Mouse (Mus musculus) neutrophil, adult 5-6 weeks (primary cell): ENCODE results near the gene Arl15. TPM values are rescaled to one million over a fixed set of nuclear protein-coding genes. Genes with fewer than 3 reads are reported as not detected.

ENCODE experiments used
- ATAC-seq: fragments of 151-379, 151-347 bp; 2 replicates; pipeline ENCODE4 v1.8.0; 2017; ENCODE audit warnings: mild to moderate bottlenecking, moderate TSS enrichment; ENCODE audit not compliant: insufficient number of reproducible peaks, poor library complexity, low FRiP score, severe bottlenecking; ENCODE audit errors: extremely low read depth
- total RNA-seq: library from RNA; stranded (forward); fragments of 200-1000 nt; gene quantifications from 2 replicates; pipeline ENCODE4 v1.2.3, GENCODE M21; 2017

The Arl15 gene
- total RNA-seq, 1 experiment from 2014 or later: 7.1 TPM

- ATAC-seq: no peak
Observed at GRCm38 (mm10) chr13:113897498-113897897, 103.2 kb downstream of the Arl15 start.

GRCm38 (mm10) chr13:113897951-113898350 is 103.6 kb downstream of the Arl15 start:
- ATAC-seq: no peak

GRCm38 (mm10) chr13:113901001-113901545 is 106.8 kb downstream of the Arl15 start:
- ATAC-seq: no peak

GRCm38 (mm10) chr13:113903255-113903654 is 109.0 kb downstream of the Arl15 start:
- no peak for ATAC-seq

GRCm38 (mm10) chr13:113911986-113912519 is 117.7 kb downstream of the Arl15 start:
- no peak for ATAC-seq

- ATAC-seq: no peak
Observed at GRCm38 (mm10) chr13:113914551-113914971, 120.3 kb downstream of the Arl15 start.

GRCm38 (mm10) chr13:113915700-113916099 is 121.4 kb downstream of the Arl15 start:
- ATAC-seq: no peak

GRCm38 (mm10) chr13:113916761-113917160 is 122.5 kb downstream of the Arl15 start:
- no peak for ATAC-seq

GRCm38 (mm10) chr13:113917376-113917775 is 123.1 kb downstream of the Arl15 start:
- no peak for ATAC-seq

GRCm38 (mm10) chr13:113917868-113918411 is 123.6 kb downstream of the Arl15 start:
- ATAC-seq: no peak

- no peak for ATAC-seq
Observed at GRCm38 (mm10) chr13:113918668-113919067, 124.4 kb downstream of the Arl15 start.

GRCm38 (mm10) chr13:113935697-113936096 is 141.4 kb downstream of the Arl15 start:
- no peak for ATAC-seq

- ATAC-seq: no peak
Observed at GRCm38 (mm10) chr13:113937231-113937630, 142.9 kb downstream of the Arl15 start.

GRCm38 (mm10) chr13:113938561-113938960 is 144.3 kb downstream of the Arl15 start:
- no peak for ATAC-seq

GRCm38 (mm10) chr13:113939097-113939496 is 144.8 kb downstream of the Arl15 start:
- no peak for ATAC-seq

GRCm38 (mm10) chr13:113939681-113940080 is 145.4 kb downstream of the Arl15 start:
- no peak for ATAC-seq

- ATAC-seq: no peak
Observed at GRCm38 (mm10) chr13:113940151-113940550, 145.8 kb downstream of the Arl15 start.

GRCm38 (mm10) chr13:113941943-113942342 is 147.6 kb downstream of the Arl15 start:
- ATAC-seq: no peak

- no peak for ATAC-seq
Observed at GRCm38 (mm10) chr13:113947546-113947945, 153.2 kb downstream of the Arl15 start.

- ATAC-seq: no peak
Observed at GRCm38 (mm10) chr13:113949708-113950107, 155.4 kb downstream of the Arl15 start.

- no peak for ATAC-seq
Observed at GRCm38 (mm10) chr13:113950131-113950530, 155.8 kb downstream of the Arl15 start.
